Mouse (Mus musculus) adrenal gland, postnatal 10 days (tissue): Measurements from ENCODE around the gene Map3k21. TPM values are rescaled to one million over a fixed set of nuclear protein-coding genes. Genes with fewer than 3 reads are reported as not detected.

Experiments
- DNase-seq: peaks from one replicate; pipeline ENCODE4 v3.0.0; 2021; ENCODE audit warnings: mixed read lengths
- long read RNA-seq, 2 experiments: library from polyadenylated mRNA; stranded (forward); transcript quantifications; one replicate each; pipeline ENCODE4 v2.0.0; 2021
- total RNA-seq, 2 experiments: library from RNA; stranded (reverse); gene quantifications; 2 replicates each; pipeline ENCODE4 v1.2.3; 2021

Gene Map3k21
- 1 to 10 TPM; 1.1 TPM for total RNA-seq
- long read RNA-seq, experiment 1: 0 reads
- long read RNA-seq, experiment 2: 0 reads

DNA sequence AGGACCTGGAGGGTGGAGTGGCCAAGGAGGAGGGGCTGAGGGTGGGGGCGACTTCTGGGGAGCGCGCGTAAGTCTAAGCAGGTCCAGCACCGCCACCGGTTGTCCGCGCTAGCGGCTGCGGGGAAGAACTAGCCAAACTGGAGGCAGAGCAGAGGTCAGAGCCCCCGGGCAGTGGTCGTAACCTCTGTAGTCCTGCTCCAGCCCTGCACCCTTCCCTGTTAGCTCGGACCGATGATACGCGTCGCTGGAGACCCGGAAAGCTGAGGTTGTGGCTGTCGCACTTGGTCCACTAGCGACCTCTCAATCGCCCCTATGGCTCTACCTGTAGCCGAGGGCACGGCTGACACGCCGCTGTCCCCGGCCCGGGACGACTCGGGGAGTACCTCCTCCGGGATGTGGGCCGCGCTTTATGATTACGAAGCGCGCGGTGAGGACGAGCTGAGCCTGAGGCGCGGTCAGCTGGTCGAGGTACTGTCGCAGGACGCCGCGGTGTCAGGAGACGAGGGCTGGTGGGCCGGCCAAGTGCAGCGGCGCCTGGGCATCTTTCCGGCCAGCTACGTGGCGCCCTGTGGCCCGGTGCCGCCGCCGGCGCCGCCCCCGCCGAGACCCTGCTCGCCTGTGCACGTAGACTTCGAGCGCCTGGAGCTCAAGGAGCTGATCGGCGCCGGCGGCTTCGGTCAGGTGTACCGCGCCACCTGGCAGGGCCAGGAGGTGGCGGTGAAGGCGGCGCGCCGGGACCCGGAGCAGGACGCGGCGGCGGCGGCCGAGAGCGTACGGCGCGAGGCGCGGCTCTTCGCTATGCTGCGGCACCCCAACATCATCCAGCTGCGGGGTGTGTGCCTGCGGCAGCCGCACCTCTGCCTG is at the start of gene Map3k21:
Gene Map3k21 (plus strand): TSS at position 86 of the 864 bp plus-strand sequence.
- peak; percentile 42 for DNase-seq

DNA sequence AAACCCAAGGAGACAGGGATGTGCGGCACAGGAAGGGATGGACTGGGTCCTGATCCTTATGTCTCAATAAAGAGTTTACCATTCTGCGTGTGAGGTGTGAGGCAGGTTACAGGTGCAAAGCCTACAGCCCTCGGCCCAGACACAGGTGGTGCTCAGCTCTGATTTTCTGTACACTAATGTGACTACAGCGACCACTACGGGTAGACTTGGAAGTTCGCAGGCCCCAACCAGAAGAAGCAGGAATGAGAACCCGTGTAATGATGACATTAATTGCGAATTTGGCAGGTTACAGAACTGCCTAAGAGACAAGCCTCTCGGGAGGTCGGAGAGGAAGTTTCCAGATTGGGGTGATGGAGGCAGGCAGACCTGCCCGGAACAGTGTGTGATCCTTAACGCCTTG is 44.1 kb upstream of the Map3k21 start:
- DNase-seq: no peak

DNA sequence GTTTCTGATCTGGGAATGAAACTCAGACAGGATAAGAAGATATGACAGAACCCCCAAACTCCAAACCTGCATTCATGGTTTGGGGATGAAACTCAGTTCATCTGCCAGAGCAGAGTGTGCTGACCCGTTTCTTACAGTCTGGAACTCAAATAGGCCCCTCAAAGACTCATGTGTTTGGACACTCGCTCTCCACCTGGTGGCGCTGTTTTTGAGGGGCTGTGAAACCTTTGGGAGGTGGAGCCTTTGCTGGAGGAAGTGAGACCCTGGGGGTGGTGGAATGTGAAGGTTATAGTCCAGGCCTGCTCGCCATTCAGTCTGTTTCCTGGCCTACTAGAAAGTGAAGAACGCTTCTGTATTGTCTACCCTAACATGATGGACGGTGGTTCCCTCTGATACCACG is 41.7 kb upstream of the Map3k21 start:
- peak; percentile 17 for DNase-seq

DNA sequence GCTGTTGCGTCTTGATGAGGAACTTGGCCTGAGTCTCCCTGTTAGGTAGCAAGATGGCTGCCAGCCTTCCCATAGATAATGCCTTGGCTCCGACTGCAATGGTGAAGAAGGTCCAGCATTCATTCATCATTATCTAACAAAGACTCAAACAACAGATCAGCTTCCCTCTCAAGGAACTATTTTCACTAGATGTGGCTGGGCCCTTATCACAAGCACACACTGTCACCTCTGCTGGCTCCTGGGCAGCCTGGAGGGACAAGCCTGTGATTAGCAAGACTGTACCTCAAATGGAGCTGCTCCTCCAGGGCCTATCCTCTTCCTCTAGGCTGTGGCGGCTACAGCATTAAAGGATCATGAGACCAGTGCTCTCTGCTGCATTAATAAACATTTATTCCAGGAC is 40.5 kb upstream of the Map3k21 start:
- DNase-seq: no peak

DNA sequence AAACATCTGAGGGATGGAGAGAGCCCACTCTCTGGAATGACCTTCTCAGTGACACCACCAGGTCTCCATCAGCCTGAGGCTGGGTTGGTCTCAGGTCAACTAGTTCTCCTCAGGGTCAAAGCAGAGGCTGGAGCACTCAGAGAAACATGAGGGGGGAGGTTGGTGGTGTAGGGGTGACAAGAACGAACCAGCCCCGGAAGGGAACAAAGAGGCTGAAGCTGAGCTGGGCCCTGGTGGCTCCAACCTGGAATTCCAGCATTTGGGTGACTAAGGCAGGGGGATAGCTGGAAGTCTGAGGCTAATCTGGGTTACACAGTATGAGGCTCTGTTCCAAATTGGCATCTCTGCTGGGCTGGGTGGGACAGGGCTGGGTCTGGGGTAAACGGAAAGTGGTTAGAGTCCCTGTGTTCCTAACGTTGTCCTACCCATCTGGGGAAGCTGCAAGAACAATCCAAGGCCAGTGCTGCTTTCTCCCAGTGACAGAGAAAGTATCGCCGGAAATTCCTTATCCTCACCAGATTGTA is 40.0 kb upstream of the Map3k21 start:
- no peak for DNase-seq

DNA sequence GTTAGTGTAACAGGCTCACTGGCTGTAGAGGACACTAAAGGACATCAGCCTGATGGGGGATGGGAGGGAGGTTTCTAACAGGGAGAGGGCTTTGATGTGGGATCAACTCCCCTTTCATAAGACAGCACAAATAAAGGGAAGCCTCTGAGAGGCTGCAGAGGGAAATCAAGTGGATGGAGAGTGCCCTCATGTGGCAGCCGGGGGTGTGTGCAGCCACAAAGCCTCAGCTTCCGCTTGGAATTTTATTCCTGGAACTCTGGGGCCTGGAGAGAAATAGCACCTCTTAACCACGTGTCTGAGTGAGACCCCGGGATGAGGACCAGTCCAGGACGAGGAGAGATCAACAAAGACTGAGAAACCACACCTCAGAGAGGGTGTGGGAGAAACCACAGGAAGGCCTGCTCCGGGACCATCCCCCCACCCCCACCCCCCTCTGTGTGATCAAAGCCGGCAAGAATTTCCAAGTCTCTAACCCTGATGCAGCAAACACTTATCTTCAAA is 39.4 kb upstream of the Map3k21 start:
- peak; percentile 84 for DNase-seq

DNA sequence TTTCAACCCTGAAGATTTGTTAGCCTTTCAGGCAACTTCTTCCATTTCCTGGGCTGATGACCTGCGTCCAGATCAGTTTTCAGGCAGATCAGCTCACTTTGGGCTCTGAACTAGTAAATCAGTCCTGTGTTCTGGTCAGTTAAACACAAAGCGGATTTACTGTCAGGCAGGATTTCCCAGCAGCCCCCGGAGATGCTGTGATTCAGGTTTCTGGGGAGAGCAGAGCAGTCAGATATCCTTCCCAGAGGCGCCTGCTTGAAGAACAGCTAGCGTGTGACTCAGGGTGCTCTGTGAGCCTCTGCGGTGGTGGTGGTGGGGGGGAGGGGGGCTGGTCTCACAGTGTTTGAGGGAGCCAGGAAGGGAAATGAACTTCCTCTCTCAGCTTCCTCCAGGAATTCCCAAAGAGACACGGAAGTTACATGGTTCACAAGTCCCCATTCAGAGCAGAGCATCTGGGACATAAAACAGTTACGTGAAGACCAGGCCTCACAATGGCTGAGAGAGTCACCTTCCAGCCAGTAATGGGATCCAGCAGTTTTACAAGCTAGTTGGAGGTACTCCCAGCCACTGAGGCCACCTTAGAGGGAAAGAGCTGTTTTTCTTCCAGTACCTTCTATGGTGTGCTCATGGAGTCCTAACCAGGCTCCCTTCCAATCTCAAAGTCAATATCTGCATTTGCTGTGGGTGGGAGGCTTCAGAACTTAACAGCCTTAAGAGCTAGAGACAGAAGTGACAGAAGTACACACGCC is 37.6 kb upstream of the Map3k21 start:
- no peak for DNase-seq

DNA sequence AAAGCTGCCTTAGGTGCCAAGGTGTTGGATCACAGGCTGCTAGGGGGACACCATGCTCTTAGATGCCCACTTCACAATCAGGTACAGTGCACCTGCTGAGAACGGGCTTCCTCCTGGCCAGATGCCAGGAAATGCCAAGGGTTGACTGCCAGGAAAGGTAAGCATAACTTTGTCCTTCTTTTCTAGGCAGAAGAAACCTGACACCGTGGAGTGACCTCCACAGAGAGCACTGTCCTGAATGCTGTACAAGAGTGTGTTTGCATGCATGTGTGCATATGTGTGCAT is 37.1 kb upstream of the Map3k21 start:
- no peak for DNase-seq

DNA sequence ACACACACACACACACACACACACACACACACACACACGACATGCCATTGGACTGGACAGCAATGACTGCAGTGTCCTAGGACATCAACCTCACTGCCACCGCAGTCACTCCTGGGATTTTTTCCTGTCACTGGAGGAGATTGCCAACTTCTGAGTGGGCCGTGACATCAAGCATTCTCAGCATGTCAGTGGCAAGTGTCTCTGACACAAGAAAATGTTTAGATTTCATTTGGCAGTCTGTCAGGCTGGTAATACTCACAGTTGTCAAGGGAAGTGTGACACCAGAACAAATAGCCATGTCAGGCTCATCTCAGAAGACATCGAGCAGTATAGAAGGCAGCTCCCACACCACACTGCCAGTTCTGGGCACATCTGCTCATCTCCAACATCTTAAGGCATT is 29.8 kb upstream of the Map3k21 start:
- no peak for DNase-seq

DNA sequence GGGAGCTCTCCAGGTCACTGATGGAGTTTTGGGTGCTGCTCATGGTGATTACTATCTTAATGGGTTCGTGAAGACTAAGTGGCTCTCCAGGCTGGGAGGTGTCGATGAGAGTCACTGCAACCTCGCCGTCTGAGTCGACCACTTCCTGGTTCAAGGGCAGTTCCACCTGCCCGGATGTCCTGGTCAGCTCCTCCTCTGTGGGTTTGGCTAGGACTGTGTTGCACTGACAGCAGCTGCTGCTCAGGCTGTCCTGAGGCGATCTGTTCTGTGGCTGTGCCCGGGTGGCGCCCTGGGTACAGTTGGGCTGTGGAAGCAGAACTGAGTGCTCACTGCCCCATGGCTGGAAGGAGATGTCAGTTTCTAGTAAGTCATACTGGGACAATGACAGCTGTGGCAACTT is 22.7 kb upstream of the Map3k21 start:
- no peak for DNase-seq

DNA sequence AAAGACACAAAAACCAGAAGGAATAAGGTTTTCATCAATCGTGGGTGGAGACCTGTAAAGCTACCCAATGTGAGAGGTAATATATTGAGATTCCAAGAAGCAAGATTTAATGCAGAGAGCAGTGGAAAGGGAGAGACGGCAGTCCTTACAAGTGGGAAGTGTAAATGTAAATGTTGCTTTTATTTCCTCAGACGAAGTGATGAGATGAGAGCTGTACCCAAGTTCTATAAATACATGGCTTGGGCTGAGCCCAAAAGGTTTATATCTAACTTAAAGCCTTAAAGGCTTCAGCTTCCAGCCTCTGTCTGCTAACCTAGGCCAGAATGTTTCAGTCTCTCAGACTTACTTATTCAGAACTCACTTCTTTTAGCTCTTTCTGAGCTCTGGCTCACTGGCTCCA is 20.3 kb upstream of the Map3k21 start:
- no peak for DNase-seq

DNA sequence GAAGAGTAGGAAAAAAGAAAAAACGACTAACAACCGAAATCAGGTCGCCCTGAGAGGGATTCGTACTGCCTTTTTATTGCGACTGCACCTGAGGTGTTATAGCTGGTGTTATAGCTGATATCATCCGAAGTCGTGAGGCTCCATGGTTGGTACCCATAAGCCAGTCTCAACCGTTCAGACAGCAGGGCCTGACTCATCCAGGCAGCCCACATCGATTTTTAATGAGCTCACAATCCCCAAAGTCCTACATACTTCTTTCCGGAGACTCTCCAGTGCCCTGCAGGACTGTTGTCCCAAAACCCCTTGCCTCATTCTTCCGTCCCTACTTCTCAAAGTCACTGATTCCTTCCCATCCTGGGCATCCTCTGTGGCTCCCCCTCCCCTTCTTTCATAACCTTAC is 12.9 kb upstream of the Map3k21 start:
- DNase-seq: no peak

DNA sequence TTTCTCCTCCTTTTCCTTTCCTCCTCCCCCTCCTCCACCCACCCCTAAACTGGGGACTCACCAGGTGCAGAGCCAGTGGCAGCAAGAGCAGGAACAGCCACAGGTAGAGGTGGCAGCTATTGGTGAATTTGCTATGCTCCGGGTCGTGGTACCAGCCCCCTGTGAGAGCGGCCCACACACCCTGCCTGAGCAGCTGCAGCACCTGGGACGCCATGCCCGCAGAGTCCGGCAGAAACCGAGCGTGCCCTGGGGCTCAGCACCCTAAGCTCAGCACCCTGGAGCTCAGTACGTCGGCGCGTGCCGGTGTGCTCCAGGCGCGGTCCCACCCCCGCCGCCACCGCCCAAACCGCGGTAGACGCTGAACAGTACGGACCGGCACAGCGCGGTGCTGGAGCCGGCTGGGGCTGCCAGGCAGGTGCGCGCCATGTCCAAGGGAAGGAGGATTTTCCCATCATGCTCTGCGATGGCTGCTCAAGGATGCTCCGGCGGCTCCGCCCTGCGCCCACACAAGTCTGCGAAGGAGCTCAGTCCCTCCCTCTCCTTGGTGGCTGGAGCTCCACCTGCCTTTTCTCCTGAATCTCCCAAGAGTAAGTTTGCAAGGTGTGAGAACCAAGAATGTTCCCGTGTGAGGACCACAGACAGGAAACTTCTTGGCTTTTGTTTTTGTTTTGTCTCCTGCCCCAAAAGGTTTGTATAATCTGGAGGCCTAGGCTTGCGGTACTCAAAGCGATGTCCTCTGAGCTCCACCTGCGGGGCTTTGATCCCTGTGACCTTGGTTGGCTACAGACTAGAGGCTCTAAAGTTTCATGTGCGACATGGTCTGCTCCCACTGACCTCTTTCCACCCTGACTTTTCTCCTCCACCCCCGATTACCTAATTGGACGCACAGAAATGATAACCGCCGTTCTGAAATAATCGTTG is 12.1 kb upstream of the Map3k21 start, which contains the start of gene Pcnx2:
Gene Pcnx2 (minus strand): TSS at position 450 of the 921 bp plus-strand sequence.
- no peak for DNase-seq

DNA sequence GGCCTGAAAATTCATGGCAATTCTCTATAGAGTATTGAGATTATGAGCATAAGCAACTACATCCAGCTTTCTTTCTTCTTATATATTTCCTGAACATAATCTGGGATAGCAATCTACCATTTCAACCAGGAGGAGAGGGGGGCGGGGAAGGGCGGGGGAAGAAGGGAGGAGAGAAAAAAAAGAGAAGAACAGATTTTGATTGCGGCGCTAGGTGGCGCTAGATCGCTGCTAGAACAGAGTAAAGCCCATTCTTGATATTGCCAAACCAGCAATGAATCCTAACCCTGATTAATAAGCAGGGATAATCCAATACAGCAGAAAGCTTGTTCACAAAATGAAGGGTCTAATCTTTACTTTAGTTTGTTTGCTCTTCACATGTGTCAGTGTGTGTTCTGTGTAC is 11.4 kb upstream of the Map3k21 start:
- DNase-seq: peak; percentile 73

DNA sequence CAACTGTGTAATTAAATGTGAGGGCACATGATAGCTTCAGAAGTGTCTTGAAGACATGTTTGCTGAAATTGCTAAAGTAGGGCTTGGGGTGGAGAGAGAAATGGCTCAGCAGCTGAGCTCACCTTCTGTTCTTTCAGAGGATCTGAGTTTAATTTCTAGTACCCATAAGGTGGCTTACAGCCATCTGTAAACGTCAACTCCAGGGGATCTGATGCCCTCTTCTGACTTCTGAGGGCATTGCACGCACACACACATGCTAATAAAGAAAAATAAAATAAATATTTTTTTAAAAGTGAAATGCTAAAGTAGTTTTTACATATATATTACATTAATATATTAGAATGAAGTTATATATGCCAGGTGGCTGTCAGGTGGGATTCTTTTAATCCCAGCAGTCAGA is 9.1 kb upstream of the Map3k21 start:
- DNase-seq: no peak

DNA sequence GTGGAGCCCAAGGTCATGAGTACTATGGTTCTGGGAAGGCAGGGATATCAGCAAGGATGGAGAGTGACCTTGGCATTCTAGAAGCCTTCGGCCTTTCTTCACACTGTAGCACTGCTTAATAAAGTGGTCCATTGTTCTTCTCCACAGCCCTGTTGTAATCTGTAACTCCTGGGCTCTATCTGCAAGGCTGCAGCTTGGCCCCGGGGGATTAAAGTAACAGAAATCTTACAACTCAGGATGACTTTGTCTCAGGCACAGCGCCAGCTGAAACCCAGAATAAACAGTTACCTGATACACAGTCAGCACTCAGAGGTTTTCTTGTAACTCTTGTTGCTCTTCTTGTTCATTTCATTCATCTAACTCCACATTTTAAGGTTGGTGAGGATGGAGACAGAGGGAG is 7.7 kb upstream of the Map3k21 start:
- DNase-seq: no peak

DNA sequence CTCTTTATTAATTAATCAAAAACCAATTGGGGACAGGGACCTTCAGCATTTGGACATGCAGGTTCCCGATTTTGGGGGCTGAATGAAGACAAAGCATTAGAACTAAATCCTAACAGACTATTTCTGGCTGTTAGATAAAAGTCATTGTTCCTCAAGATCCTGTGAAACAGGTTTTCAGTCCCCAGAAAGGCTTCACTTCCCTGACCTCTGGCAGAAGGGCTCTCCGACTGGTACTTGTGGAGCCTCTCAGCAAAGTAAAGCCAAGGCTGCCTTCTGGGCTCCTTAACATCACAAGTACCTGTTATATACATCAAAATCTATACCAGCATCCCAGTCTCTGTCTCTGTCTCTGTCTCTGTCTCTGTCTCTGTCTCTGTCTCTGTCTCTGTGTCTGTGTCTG is 4.9 kb upstream of the Map3k21 start:
- DNase-seq: no peak

DNA sequence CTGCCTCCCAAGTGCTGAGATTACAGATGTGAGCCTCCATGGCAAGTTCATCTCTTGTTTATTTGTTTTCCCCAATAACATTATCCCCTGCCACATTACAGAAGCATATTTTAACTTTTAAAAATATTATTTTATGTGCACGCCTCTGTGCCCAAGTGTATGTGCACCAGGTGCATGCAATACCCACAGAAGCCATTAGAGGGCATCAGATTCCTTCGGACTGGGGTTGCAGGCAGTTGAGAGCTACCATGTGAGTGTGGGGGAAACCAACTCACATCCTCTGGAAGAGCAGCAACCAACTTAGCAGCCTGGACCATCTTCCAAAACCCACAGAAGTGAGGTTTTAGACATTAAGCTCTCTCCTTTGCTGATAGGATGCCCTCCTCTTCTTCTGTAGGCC is 2.9 kb upstream of the Map3k21 start:
- DNase-seq: no peak

DNA sequence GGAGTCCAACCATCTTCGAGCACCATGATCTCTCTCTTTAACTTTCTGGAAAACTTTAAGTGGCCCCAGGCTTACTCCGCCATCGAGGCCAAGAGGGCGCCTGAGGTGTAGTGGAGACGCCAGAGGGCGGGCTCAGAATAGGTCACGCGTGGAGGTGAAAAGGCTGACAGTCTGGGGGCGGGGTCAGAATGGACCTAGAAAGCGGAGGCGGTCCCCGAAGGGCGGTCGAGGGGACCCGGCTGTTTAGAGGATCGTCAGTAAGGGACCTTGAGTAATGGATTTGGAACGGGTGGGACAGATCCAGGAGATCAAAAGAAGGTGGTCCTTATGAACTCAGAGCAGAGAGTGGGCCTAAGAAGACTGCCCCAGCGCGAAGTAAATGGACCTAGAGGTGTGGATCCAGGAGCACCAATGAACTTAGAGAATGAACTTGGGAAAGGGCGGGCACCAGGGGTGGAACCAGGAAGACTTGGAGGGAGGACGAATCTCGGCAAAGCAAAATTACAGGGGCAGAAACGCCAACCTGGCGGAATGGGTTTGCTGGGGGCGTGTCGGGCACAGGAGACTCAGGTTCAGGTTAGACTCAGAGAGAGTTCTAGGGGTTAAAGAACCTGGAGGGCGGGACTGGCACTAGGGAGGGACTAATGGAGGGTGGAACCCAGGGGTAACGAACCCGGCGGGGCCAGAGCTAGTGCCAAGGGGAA is 437 bp upstream of the Map3k21 start:
- DNase-seq: peak; percentile 71

DNA sequence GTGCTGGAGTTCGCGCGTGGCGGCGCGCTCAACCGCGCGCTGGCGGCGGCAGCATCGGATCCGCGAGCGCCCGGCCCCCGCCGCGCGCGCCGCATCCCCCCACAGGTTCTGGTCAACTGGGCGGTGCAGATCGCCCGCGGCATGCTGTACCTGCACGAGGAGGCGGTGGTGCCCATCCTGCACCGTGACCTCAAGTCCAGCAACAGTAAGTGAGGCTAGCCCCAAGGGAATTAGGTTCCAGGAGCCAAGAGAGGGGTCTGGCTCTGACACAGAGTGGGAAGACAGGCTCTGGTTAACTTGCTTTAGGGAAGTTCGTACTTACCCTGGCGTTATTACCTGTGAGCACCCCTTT is 955 bp downstream of the Map3k21 start:
- no peak for DNase-seq

DNA sequence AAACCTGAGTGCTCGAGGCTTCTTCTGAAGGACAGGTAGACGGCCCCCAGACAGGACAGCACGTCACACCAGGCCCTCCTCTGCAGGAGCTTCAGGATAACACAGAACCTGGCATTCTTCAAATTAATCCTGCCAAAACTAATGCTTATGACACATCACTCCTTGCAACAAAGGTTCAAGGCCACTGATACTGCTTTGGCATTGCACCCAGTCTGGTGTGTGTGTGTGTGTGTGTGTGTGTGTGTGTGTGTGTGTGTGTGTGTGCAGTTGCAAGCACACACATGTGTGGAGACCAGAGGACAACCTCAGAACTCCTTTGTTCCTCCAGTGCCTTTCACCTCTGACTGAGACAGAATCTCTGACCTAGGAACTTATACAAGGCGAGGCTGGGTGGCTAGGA is 3.0 kb downstream of the Map3k21 start:
- DNase-seq: peak; percentile 62

DNA sequence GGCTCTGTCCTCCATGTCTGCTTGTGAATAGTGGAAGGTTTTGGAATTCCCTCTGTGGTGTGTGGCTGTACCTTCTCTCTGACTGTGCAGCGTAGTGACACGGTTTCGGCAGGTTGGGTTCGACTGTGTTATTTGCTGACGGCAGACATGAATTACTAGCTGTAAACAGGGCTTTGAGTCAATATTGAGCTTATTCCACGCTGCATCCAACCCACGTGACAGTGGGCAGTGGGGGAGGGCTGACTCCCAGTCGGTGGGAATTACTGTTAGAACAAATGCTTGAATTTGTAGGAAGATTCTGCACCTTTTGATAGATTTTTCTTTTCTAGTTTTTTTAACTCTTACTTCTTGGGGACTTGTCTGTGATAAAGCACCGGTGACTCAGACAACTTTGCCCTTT is 4.1 kb downstream of the Map3k21 start:
- peak; percentile 16 for DNase-seq
